Mouse (Mus musculus): ENCODE measurements at regions not wholly inside any gene's neighbourhood (a gene's known extent, or its start where the extent isn't known, plus 50 kb on each side); places are given as distances from the start of the nearest gene placed in this dataset.

- DNase-seq = no peak
These were observed 380.4 kb upstream of the Crim1 start for GRCm38 (mm10) chr17:77819698-77820097.

GRCm38 (mm10) chr17:77843949-77844348 lies 356.1 kb upstream of the Crim1 start:
- no peak for DNase-seq

GRCm38 (mm10) chr17:77874497-77874896 lies 325.6 kb upstream of the Crim1 start:
- DNase-seq = no peak

- DNase-seq = peak; percentile 39
These were observed 323.0 kb upstream of the Crim1 start for GRCm38 (mm10) chr17:77877016-77877415.

- no peak for DNase-seq
These were observed 314.9 kb upstream of the Crim1 start for GRCm38 (mm10) chr17:77885150-77885549.

- DNase-seq = no peak
These were observed 310.9 kb upstream of the Crim1 start for GRCm38 (mm10) chr17:77889147-77889546.

- no peak for DNase-seq
These were observed 295.6 kb upstream of the Crim1 start for GRCm38 (mm10) chr17:77904412-77904811.

- no peak for DNase-seq
These were observed 286.0 kb upstream of the Crim1 start for GRCm38 (mm10) chr17:77913962-77914450.

- DNase-seq = no peak
These were observed 269.8 kb upstream of the Crim1 start for GRCm38 (mm10) chr17:77930253-77930652.

- no peak for DNase-seq
These were observed 269.0 kb upstream of the Crim1 start for GRCm38 (mm10) chr17:77930967-77931591.

- no peak for DNase-seq
These were observed 266.9 kb upstream of the Crim1 start for GRCm38 (mm10) chr17:77933192-77933591.

- no peak for DNase-seq
These were observed 242.0 kb upstream of the Crim1 start for GRCm38 (mm10) chr17:77958048-77958447.

- DNase-seq = no peak
These were observed 238.8 kb upstream of the Crim1 start for GRCm38 (mm10) chr17:77961296-77961695.

- no peak for DNase-seq
These were observed 236.7 kb upstream of the Crim1 start for GRCm38 (mm10) chr17:77963358-77963757.

- no peak for DNase-seq
These were observed 231.5 kb upstream of the Crim1 start for GRCm38 (mm10) chr17:77968510-77968909.

- no peak for DNase-seq
These were observed 230.9 kb upstream of the Crim1 start for GRCm38 (mm10) chr17:77969187-77969586.
